Mouse (Mus musculus) kidney, postnatal 0 days (tissue): Measurements from ENCODE around the gene F5. TPM values are rescaled to one million over a fixed set of nuclear protein-coding genes. Genes with fewer than 3 reads are reported as not detected.
A peak's percentile ranks its signal among the peaks of the same experiment; 100 is the strongest.

Experiments
- ATAC-seq: fragments of 200-750 bp; cut with Nextera tagmentation; replicated peaks from 2 replicates; pipeline ENCODE4 v1.8.0; 2017; ENCODE audit warnings: low read depth, moderate number of reproducible peaks, moderate TSS enrichment, moderate library complexity; ENCODE audit not compliant: low FRiP score
- DNase-seq: peaks from one replicate; pipeline ENCODE4 v3.0.0-alpha.2; 2016; ENCODE audit warnings: low spot score
- H3K27ac ChIP-seq: fragments of 300-500 bp; sonication (generic); 2 replicates; pipeline ENCODE4 v1.5.1; 2014; ENCODE audit warnings: mild to moderate bottlenecking
- H3K27me3 ChIP-seq: fragments of 300-500 bp; sonication (generic); 2 replicates; pipeline ENCODE4 v1.6.1; 2014; ENCODE audit warnings: low read length, mixed read lengths; ENCODE audit not compliant: insufficient read depth
- H3K36me3 ChIP-seq: fragments of 300-500 bp; sonication (generic); 2 replicates; pipeline ENCODE4 v1.6.1; 2014; ENCODE audit warnings: low read length, mixed read lengths; ENCODE audit not compliant: insufficient read depth
- H3K4me1 ChIP-seq: fragments of 300-500 bp; sonication (generic); replicated peaks from 2 replicates; pipeline ENCODE4 v1.6.1; 2014; ENCODE audit warnings: antibody characterized with exemption, low read length, mixed read lengths; ENCODE audit not compliant: insufficient read depth
- H3K4me2 ChIP-seq: fragments of 300-500 bp; sonication (generic); 2 replicates; pipeline ENCODE4 v1.6.1; 2014; ENCODE audit warnings: mild to moderate bottlenecking, low read length, moderate library complexity, mixed read lengths
- H3K4me3 ChIP-seq: fragments of 300-500 bp; sonication (generic); replicated peaks from 2 replicates; pipeline ENCODE4 v1.5.1; 2014; ENCODE audit warnings: low read depth, low read length
- H3K9ac ChIP-seq: fragments of 300-500 bp; sonication (generic); 2 replicates; pipeline ENCODE4 v1.6.1; 2014; ENCODE audit warnings: low read depth, low read length
- H3K9me3 ChIP-seq: fragments of 300-500 bp; sonication (generic); replicated peaks from 2 replicates; pipeline ENCODE4 v1.6.1; 2016; ENCODE audit warnings: low read length, inconsistent platforms, mixed read lengths
- CTCF ChIP-seq: IDR thresholded peaks from 2 replicates; pipeline ENCODE4 v1.5.1; 2016; ENCODE audit warnings: antibody characterized with exemption, low read depth, mild to moderate bottlenecking, moderate library complexity
- WGBS: fragments of 180-500 bp; shearing (Covaris S2); extraction: QIAGEN DNeasy Blood & Tissue Kit; methylation state at CpG from one replicate; pipeline ENCODE4 v1.1.7; 2014; 5-methylcytosine and 5-hydroxymethylcytosine counted together
- polyA plus RNA-seq: library from polyadenylated mRNA; unstranded; fragments of >200 nt; fragmentation: Nextera tagmentation; extraction: Ambion mirVana; gene quantifications from 2 replicates; pipeline ENCODE4 v1.2.1, GENCODE M21; 2015

F5 gene
- polyA plus RNA-seq, 1 experiment from 2014 or later = 0.21 TPM

DNA sequence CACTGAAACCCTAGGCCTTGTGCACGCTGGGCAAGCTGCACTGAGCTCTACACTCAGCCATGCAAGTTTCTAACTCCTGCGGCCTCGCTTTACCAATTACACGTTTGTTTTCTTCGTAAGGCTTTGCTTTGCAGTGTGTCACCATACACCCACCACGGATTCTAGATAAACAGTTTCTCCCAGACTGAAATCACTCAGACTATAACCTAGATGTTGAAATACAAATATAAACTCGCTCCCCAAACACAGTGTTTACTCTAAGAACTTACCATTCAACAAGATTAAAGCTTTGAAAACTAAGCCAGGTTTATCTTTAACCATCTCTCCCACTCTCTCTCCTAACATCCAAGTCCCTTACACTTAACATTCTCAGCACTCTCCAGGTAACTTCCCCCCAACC is 83.4 kb downstream of the F5 start:
- Histone ChIP-seq H3K4me3 (no peak overlapping the region), H3K4me2 (no peak overlapping the region), H3K27ac (no peak overlapping the region), H3K27me3 (no peaks in the 10 kb centered on the region), H3K9ac (no peak overlapping the region), H3K9me3 (no peaks in the 10 kb centered on the region), H3K36me3 (no peaks in the 10 kb centered on the region), H3K4me1 (no peaks in the 10 kb centered on the region)
- no peak for ATAC-seq
- 39% methylated on average over 7 of the region's 7 CpGs for WGBS
- DNase-seq = no peak
- no peak for TF ChIP-seq CTCF

DNA sequence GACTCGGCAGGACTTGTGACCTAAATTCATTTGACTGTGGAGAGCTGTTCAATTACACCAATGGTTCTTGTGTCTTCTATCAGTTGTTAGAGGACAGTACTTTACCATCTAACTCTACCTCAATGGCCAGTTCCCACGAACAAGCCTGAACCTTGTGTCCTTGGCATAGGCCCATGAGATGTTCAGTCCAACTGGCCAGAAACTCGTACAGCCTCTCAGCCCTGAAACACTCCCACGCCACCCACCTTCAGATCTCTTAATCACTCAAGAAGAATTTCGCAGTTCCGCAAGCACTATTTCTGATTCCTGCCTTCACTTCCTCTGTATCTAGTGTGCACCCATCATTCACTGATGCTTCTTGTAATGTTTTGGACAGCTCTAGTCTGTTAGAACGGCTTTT is 84.4 kb downstream of the F5 start:
- Histone ChIP-seq H3K9ac (no peak overlapping the region), H3K27me3 (no peaks in the 10 kb centered on the region), H3K4me1 (no peaks in the 10 kb centered on the region), H3K27ac (no peak overlapping the region), H3K4me3 (no peak overlapping the region), H3K9me3 (no peaks in the 10 kb centered on the region), H3K4me2 (no peak overlapping the region), H3K36me3 (no peaks in the 10 kb centered on the region)
- ATAC-seq (no peak), DNase-seq (no peak)
- no peak for TF ChIP-seq CTCF
- 40% methylated on average over 7 of the region's 7 CpGs for WGBS

DNA sequence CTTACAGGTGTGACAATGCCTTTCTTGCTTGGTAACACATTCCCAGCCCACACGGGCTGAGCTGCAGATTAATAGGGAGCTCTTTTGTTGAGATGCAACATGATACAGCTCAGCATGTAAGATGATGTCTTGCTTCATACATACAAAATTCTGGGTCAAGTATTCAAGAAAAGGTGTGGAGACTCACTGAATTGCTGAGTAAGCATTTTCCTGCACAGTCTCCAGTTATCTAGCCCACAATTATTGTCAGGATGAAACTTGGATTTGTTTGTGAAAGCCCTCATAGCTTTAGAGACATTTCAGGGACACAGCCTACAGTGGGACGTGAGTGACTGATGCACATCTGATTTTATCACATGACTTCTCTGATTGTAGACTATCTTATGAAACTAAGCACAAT is 89.9 kb downstream of the F5 start:
- no peak for TF ChIP-seq CTCF
- no peak overlapping the region for H3K4me3 ChIP-seq
- H3K9me3 ChIP-seq = no peaks in the 10 kb centered on the region
- H3K27me3 ChIP-seq = no peaks in the 10 kb centered on the region
- H3K9ac ChIP-seq = no peak overlapping the region
- H3K27ac ChIP-seq = no peak overlapping the region
- 77% methylated on average over 2 of the region's 2 CpGs for WGBS
- no peaks in the 10 kb centered on the region for H3K36me3 ChIP-seq
- no peak for ATAC-seq
- H3K4me2 ChIP-seq = no peak overlapping the region
- no peaks in the 10 kb centered on the region for H3K4me1 ChIP-seq
- no peak for DNase-seq

DNA sequence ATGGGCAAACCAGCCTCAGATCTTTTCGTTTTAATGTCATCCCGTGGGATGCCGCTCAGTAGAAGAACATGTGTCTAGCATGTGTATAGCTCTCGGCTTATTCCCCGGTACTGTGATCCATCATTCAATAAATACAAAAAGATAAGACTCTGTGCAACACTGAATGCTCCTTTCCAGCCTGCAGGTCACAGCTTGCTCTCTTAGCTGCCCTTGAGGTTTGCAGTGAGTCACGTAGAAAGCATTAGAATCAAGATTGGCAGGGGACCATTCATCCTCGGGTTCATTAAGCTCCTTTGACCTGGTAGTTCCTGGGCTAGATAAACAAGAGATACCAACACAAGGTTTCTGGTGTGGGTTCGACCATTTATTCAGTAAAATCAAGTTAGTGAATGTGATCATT is 91.2 kb downstream of the F5 start:
- H3K36me3 ChIP-seq = no peaks in the 10 kb centered on the region
- no peak overlapping the region for H3K4me2 ChIP-seq
- 0 out of 2 replicates have a peak, but pooled peaks cover 2% of the 10 kb centered on the region for H3K4me1 ChIP-seq
- no peak overlapping the region for H3K27ac ChIP-seq
- WGBS = 63% methylated on average over 8 of the region's 8 CpGs
- H3K9ac ChIP-seq = no peak overlapping the region
- no peak overlapping the region for H3K4me3 ChIP-seq
- no peak for TF ChIP-seq CTCF
- H3K9me3 ChIP-seq = no peaks in the 10 kb centered on the region
- ATAC-seq (no peak), DNase-seq (no peak)
- no peaks in the 10 kb centered on the region for H3K27me3 ChIP-seq

DNA sequence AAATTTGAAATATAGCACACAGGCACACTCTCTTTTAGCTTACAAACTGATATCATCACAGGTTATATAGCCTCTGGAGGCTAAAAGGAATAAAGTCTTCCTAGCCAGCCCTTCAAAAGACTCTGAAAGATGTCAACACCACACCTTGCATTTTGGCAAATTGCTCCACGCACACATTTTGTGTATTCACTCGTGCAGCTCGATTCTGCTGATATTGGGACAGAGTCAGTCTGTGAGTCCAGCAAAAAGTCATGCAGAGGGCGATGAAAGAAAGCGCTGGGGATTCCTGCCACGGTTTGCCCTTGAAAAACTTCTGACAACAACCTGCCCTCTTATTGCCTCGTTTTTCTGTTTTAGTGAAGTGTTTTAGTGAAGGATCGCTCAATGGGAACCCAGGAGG is 95.8 kb downstream of the F5 start:
- H3K36me3 ChIP-seq = no peaks in the 10 kb centered on the region
- DNase-seq (no peak), ATAC-seq (no peak)
- no peak for TF ChIP-seq CTCF
- H3K9me3 ChIP-seq = no peaks in the 10 kb centered on the region
- no peak overlapping the region for H3K4me3 ChIP-seq
- no peaks in the 10 kb centered on the region for H3K27me3 ChIP-seq
- peak overlapping the region; percentile 65; the same call in 1 of the 2 replicates for H3K27ac ChIP-seq
- H3K4me2 ChIP-seq = peak overlapping the region; percentile 90; the same call in 1 of the 2 replicates
- no peak overlapping the region for H3K9ac ChIP-seq
- H3K4me1 ChIP-seq = 0 out of 2 replicates have a peak, but pooled peaks cover 6% of the 10 kb centered on the region
- 44% methylated on average over 8 of the region's 8 CpGs for WGBS

DNA sequence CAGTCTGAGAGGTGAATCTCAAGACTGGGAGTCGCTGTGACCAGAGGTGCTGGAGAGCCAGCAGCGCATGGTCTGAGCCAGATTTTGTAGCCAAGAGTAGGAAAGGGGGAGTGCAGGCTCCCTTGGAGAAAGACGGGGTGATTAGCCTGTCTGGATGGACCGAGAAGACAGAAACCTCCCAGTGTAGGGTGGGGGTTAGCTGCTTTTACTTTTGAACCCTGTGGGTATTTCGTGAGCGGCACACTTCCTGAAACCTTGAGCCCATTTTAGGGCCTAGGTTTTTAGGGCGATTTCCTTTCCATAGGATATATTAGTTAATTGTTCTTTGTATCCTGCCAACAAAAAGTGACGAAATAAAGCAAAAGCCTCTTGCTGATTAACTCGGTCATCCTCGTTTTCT is 96.3 kb downstream of the F5 start:
- H3K4me2 ChIP-seq = peak overlapping the region; percentile 90
- H3K36me3 ChIP-seq = no peaks in the 10 kb centered on the region
- H3K9ac ChIP-seq = peak overlapping the region; percentile 60
- WGBS = 11% methylated on average over 10 of the region's 10 CpGs
- DNase-seq (no peak), ATAC-seq (no peak)
- no peaks in the 10 kb centered on the region for H3K9me3 ChIP-seq
- H3K4me1 ChIP-seq = 0 out of 2 replicates have a peak, but pooled peaks cover 6% of the 10 kb centered on the region
- H3K27ac ChIP-seq = peak overlapping the region; percentile 65
- peak overlapping the region; percentile 57 for H3K4me3 ChIP-seq
- H3K27me3 ChIP-seq = no peaks in the 10 kb centered on the region
- TF ChIP-seq CTCF = no peak
